Mouse (Mus musculus) kidney, adult 2 months (tissue): ENCODE results near the gene Zfp799.

ENCODE experiments used
- CTCF ChIP-seq: fragments of 200-500 bp; conservative IDR thresholded peaks from 2 replicates; pipeline ENCODE4 v1.5.1; 2011; ENCODE audit warnings: low read depth, mild to moderate bottlenecking, control low read depth, low read length, moderate library complexity, mixed read lengths; ENCODE audit not compliant: insufficient read depth, insufficient read length
- POLR2A ChIP-seq: fragments of 200-500 bp; IDR thresholded peaks from one replicate; pipeline ENCODE4 v1.6.1; 2011; ENCODE audit warnings: low read depth, low read length, control low read depth

DNA sequence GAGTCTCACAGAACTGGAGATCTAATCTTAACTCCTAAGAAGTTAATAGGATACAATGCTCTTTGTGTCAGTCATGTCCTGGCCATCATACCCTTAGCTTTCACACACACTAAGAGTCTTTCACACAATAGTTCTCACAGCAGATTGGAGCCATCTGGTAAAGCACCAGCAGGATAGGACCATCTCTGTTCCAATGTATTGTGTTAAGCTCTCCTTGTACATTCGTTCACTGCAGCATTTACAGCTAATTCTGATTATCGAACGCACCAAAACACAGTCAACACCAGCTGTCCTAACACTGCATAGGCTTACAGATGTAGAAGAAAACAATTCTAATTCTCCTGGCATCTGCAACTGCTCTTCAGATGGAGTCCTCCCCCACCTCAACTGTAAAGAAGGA, 52.5 kb downstream of the Zfp799 start:
- TF ChIP-seq POLR2A (no peak), CTCF (no peak)
